Mouse (Mus musculus) erythroblast, embryonic 14.5 days (primary cell): Measurements from ENCODE around the gene Rhou.

Source experiments
- GATA1 ChIP-seq: IDR thresholded peaks from 2 replicates; pipeline ENCODE4 v1.6.1; 2012; ENCODE audit warnings: low read length, inconsistent platforms, mixed read lengths
- TAL1 ChIP-seq: IDR thresholded peaks from 3 replicates; pipeline ENCODE4 v1.6.1; 2012; ENCODE audit warnings: low read length, inconsistent platforms, mixed read lengths

DNA sequence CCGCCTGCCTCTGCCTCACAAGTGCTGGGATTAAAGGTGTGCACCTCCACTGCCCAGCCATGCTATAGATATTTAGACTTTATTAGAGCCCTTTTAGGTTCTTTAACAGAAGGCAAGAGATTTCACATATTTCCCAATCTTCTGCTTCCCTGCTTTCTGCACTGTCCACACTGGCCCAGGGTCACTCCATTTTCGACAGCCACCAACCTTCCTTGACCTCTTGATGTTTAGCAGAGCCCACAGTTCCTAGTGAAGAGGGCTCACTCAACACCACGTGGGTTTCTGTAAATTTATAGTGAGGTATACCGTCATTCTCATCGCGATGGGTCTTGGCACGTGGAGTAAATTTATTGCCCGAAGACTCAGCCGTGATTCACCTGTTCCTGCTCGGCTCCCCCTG is 23.7 kb upstream of the Rhou start:
- TF ChIP-seq GATA1 (no peak), TAL1 (no peak)
